ENCODE assay signal across 7 mouse cellular contexts in genomic region chr9:60857833-60858232, GRCm38 (mm10).
A peak's percentile ranks its signal among the peaks of the same experiment; 100 is the strongest.
DNase-seq lines count a peak whose midpoint lies in the region; ATAC-seq and TF ChIP-seq lines count a peak whose summit lies in the region.

No protein-coding gene starts in this region.

- H3K79me3 ChIP-seq in C2C12 (ENCODE audit: low read depth) = no peaks in the 10 kb centered on the region

- ATAC-seq in common myeloid progenitor, adult 5-6 weeks (replicated peaks; ENCODE audit: low read depth, poor library complexity, severe bottlenecking) = peak; percentile 63
- ATAC-seq in granulocyte monocyte progenitor cell, adult 5-6 weeks (replicated peaks; ENCODE audit: poor library complexity, severe bottlenecking) = 0 out of 2 replicates have a peak, but pooled peaks have one; percentile 42

- DNase-seq in Muller cell, postnatal 12 days (ENCODE audit: inconsistent ontology term) = peak; percentile 68
- DNase-seq in kidney, postnatal 25 days = peak; percentile 72 to 84
- DNase-seq in lung, adult 2 months = peak; percentile 59
- DNase-seq in retina, postnatal 1 day = peak; percentile 81

- H3K4me3 ChIP-seq in C2C12 (ENCODE audit: insufficient read depth, poor library complexity, severe bottlenecking) = no peak overlapping the region
- no peak overlapping the region for H3K4me3 ChIP-seq in lung, adult 2 months (replicated peaks; ENCODE audit: extremely low read depth, low read depth, low read length)

- H3ac ChIP-seq in C2C12 (ENCODE audit: control insufficient read depth, insufficient read length, low read depth) = no peak overlapping the region

- TF ChIP-seq POLR2A in lung, adult 2 months (IDR thresholded peaks at IDR 0.05; ENCODE audit: borderline replicate concordance, extremely low read depth, low read depth, low read length) = no peak

- TF ChIP-seq CTCF in C2C12 (IDR thresholded peaks at IDR 0.05; ENCODE audit: control insufficient read depth, insufficient read depth, insufficient read length) = peak; percentile 19
- peak; percentile 79 for TF ChIP-seq CTCF in lung, adult 2 months (IDR thresholded peaks at IDR 0.05; ENCODE audit: insufficient read depth, low read length)

- WGBS in lung, adult 2 months = 24% methylated on average over 5 of the region's 5 CpGs

- H3K4me1 ChIP-seq in lung, adult 2 months (ENCODE audit: control insufficient read depth, insufficient read depth, low read length) = peaks cover 5% of the 10 kb centered on the region; the same call in 1 of the 2 replicates

- H3K27me3 ChIP-seq in C2C12 (ENCODE audit: control insufficient read depth, insufficient read depth, insufficient read length) = no peaks in the 10 kb centered on the region

- no peaks in the 10 kb centered on the region for H3K36me3 ChIP-seq in C2C12 (ENCODE audit: control insufficient read depth, insufficient read depth)

- H3K79me2 ChIP-seq in C2C12 (ENCODE audit: control insufficient read depth, insufficient read depth) = no peaks in the 10 kb centered on the region

TF ChIP-seq in C2C12, 6 proteins besides CTCF, POLR2A, EP300 and RAD21:
- TF ChIP-seq MAX (IDR thresholded peaks at IDR 0.05) (no peak), CEBPB (IDR thresholded peaks at IDR 0.05; ENCODE audit: low read depth) (no peak), MYOD1 (IDR thresholded peaks at IDR 0.05; ENCODE audit: control insufficient read depth, insufficient read length, low read depth) (no peak)
